Mouse (Mus musculus): ENCODE data around the gene Zmym1. TPM values are rescaled to one million over a fixed set of nuclear protein-coding genes. Genes with fewer than 3 reads are reported as not detected.

The Zmym1 gene
- 0.19 and 0.25 TPM in 2 replicates for polyA plus RNA-seq (2012; rRNA removed; ENCODE audit: low replicate concordance)

DNA sequence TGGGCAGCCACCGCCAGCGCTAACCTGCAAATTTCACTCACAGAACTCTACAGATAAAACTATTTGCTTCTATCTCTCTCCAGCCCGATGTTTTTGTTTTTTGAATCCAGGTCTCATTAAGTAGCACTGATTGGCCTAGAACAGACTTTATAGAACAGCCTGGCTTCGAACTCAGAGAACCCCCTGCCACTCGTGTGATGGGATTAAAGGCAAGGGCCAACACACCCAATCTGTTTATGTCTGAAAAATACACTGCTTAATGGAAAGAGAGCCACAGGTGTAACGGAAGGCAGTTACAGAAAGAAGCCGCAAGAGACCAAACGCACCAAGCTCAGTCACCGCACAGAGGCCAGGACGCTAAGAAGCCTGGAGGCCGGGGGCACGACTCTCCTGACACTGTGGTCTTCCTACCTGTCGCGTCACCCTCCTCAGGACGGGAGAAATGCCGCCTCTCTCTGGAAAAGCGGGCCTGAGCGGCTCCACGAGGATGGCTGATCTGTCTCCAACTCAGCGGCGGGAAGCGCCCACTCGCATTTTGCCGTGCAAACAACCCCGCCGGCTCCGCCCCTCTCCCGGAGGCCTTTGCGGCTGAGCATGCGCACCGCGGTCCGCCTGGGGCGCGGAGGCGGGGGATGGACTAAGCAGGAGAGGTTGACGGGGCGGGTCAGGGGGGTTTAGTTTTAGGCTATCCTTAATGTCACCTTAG lies at the start of gene Zmym1:
TSS of gene Zmym1 (minus strand) at position 568 of the 706 bp plus-strand sequence.

DNA sequence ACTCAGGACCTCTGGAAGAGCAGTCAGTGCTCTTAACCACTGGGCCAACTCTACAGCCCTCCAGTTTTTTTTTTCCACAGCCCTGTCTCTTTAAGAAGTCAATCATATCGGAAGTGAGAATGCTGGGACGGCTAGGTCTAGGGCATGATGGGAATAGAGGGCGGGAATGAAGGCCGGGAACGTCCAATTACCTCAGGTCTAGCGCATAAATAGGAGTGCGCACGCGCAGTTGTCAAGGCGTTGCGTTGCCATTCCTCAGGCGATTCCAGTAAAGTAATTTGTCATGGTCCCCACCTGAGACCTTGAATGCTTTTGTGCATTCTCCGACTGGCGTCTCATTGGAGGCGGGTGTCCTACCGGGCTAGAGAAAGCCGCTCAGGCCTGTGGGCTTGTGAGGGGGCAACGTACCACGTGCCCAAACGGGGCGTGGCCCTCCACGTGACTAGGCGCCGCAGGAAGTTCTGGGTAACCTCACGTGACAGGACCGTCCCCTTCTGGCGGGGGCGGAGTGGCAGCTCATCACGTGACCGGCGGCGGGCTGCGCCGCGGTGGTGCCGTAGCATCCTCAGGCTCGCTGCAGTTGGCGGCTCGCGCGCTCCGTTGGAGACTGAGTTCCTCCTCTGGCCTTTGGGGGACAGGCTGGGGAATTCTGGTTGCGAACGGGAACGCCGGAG lies 16.1 kb upstream of the Zmym1 start, which contains the start of gene Zmym6:
TSS of gene Zmym6 (plus strand) at position 509 of the 674 bp plus-strand sequence.

DNA sequence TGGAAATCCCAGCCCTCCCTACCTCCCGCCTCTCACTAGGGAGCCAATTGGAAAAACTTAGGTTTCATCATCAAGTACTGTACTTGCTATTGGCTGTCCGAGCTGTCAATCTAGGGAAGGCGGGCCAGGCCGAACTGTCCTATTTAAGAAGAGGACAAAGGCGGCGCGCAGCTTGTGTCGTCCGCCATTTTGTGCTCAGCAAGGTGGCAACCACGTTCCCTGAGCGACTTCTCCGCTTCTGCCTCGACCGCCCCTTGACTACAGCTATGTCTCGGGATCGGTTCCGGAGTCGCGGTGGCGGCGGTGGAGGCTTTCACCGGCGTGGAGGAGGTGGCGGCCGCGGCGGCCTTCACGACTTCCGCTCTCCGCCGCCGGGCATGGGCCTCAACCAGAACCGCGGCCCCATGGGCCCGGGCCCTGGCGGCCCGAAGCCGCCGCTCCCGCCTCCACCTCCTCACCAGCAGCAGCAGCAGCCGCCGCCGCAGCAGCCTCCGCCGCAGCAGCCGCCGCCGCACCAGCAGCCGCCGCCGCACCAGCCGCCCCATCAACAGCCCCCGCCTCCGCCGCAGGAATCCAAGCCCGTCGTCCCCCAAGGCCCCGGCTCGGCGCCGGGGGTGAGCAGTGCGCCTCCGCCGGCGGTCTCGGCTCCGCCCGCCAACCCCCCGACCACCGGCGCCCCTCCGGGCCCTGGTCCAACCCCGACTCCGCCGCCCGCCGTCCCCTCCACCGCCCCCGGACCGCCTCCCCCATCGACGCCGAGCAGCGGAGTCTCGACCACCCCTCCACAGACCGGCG lies 39.6 kb downstream of the Zmym1 start, which contains the start of gene Sfpq:
TSS of gene Sfpq (plus strand) at position 174 of the 795 bp plus-strand sequence.

Other genes with a start within 250 kb of the Zmym1 start
- 0.24 and 1.1 TPM in 2 replicates for gene Zmym4, start 93.0 kb downstream of the Zmym1 start, polyA plus RNA-seq (2012; rRNA removed; ENCODE audit: low replicate concordance)
- gene Sfpq, start 39.8 kb downstream of the Zmym1 start, polyA plus RNA-seq (2012; rRNA removed; ENCODE audit: low replicate concordance) = 30.1 and 46.7 TPM in 2 replicates
- gene Zmym6, start 16.2 kb upstream of the Zmym1 start, polyA plus RNA-seq (2012; rRNA removed; ENCODE audit: low replicate concordance) = 0.34 and 1.3 TPM in 2 replicates
- 7.9 and 13.1 TPM in 2 replicates for gene Tmem35b, start 62.5 kb upstream of the Zmym1 start, polyA plus RNA-seq (2012; rRNA removed; ENCODE audit: low replicate concordance)
- gene Dlgap3, start 108.1 kb upstream of the Zmym1 start, polyA plus RNA-seq (2012; rRNA removed; ENCODE audit: low replicate concordance) = 1.00 and 1.0 TPM in 2 replicates
- 9.7 and 15.2 TPM in 2 replicates for gene Smim12, start 182.6 kb upstream of the Zmym1 start, polyA plus RNA-seq (2012; rRNA removed; ENCODE audit: low replicate concordance)

Data from duodenum, adult 2 months (tissue).